Mouse (Mus musculus) adrenal gland, adult 8-10 months (tissue): ENCODE results near the gene Nufip1. TPM values are rescaled to one million over a fixed set of nuclear protein-coding genes. Genes with fewer than 3 reads are reported as not detected.

Source experiments
- DNase-seq: peaks from one replicate; pipeline ENCODE4 v3.0.0; 2022
- total RNA-seq, 4 experiments: library from RNA; stranded (reverse); gene quantifications; 2 replicates each; pipeline ENCODE4 v1.2.4; 2022

Gene Nufip1
- total RNA-seq, 4 experiments from 2014 or later, result 7.5 to 8.4 (median 8.0) TPM

DNA sequence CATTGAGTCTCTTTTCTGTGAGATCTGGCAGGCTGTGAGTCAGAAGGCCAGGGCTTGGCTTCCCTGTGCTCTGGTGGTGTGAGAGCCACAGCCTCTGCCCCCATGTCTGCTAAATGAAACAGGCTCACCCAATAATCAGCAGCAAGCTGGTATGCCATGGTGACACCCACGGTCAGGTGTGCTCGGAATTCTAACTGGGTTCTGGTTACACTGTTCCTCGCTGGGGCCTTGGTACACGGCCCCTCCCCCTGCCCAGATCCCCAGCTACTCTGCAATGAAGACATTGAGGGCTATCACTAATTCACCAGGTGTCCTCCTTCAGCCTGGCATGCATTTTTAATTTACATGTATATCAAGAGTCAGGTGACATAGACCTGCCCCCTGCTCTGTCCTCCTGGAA is 75.6 kb downstream of the Nufip1 start:
- DNase-seq, result no peak

Other genes starting within 250 kb of the Nufip1 start
- under 1 TPM in 2 of 4 experiments, not detected in 2; 0.07 to 0.12 TPM for gene Kctd4, start 155.9 kb upstream of the Nufip1 start, total RNA-seq
- gene Gtf2f2, start 100.0 kb upstream of the Nufip1 start, total RNA-seq, result 10 to 100 TPM; 22.0 to 25.0 (median 23.2) TPM
- gene Gpalpp1, start 131 bp upstream of the Nufip1 start, total RNA-seq, result 10 to 100 TPM; 19.0 to 25.2 (median 22.3) TPM